Mouse (Mus musculus): Measurements from ENCODE around the gene Erich2. TPM values are rescaled to one million over a fixed set of nuclear protein-coding genes. Genes with fewer than 3 reads are reported as not detected.
"Not testable (repeated sequence)": the region's sequence is repeated elsewhere in the genome, so short reads cannot be mapped to it uniquely, and the experiment has no call there.

Gene Erich2
- total RNA-seq (2015; ENCODE audit: low replicate concordance): not detected in 2 replicates
- total RNA-seq (2017; ENCODE audit: low replicate concordance): not detected in 2 replicates

DNA sequence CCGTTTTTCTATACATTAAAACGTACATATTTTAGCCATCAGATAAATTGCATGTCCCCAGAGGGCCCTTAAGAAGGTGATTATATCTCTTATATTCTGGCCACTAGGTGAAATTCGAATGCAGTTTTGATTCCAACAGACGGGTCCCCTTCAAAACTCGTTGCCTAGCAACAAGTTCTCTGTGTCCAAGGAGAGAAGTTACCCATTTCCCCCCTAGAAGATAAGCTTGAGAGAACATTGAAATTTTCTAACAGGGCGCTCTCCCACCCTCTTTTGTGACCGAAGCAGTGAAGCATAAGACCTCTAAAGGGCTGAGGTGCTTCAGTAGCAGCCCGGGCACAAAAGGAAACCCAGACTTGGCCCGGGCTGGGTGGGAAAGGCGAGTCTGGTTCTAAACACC, at the start of gene Erich2:
TSS of gene Erich2 (plus strand) at position 324 of the 400 bp plus-strand sequence.
- no peak for ATAC-seq (replicated peaks; ENCODE audit: low FRiP score, poor library complexity, severe bottlenecking)

DNA sequence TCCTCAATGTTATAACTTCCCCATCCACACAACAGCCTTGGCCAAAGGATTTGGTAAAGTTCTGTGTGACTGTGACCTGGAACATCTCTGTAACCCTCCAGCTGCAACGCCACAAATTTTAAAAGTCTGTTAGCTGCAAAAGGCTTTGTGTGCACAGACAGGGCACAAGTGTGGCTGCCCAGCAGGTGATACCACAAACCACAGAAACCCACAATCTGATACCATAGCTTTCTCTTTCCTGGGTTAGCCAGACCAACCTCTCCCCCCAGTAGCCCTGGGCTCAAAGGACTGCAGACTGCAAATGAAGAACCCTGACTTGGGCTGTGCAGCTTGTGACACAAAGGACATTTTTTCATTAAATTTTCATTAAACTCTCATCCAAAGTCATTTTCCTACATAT, 45.0 kb upstream of the Erich2 start:
- no peak for ATAC-seq (replicated peaks; ENCODE audit: low FRiP score, poor library complexity, severe bottlenecking)

GRCm38 (mm10) chr2:70471136-70471535, 37.5 kb upstream of the Erich2 start:
- no peak for ATAC-seq (replicated peaks; ENCODE audit: low FRiP score, poor library complexity, severe bottlenecking)

DNA sequence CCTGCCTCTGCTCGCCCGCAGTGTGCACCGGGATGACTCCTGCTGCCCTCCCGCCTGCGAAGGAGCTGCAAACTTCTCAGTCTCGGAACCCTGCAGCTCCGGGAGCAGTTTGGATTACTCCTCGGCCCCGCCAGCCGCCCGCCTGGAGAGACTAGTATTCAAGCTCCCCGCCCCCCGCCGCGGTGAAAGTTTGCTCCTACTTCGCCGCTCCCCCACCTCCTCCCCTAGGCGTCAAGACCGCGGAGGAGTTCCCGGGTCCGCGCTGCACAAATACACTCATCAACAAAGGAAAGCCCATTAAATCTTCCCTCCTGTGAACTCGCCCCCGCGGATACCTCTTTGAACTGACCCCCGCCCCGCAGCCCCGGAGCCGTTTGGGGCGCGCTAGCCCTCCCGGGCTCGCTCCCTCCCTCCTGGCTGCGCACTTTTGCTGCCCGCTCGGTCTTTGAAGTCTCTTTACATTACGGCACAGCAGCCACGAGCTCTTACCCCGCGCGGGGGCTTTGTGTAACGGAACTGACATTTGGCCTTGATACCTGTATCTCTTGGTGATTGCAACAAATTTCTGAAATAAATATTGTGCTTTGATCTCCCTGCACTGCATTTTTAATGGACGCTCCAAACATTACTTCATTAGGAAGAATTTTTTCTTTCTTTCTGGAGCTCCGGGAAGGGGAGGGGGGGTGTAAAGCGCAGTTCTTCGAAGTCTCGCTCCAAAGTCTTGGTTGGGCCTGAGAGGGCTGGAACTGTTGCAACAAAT, 36.6 kb upstream of the Erich2 start:
- no peak for ATAC-seq (replicated peaks; ENCODE audit: low FRiP score, poor library complexity, severe bottlenecking)

DNA sequence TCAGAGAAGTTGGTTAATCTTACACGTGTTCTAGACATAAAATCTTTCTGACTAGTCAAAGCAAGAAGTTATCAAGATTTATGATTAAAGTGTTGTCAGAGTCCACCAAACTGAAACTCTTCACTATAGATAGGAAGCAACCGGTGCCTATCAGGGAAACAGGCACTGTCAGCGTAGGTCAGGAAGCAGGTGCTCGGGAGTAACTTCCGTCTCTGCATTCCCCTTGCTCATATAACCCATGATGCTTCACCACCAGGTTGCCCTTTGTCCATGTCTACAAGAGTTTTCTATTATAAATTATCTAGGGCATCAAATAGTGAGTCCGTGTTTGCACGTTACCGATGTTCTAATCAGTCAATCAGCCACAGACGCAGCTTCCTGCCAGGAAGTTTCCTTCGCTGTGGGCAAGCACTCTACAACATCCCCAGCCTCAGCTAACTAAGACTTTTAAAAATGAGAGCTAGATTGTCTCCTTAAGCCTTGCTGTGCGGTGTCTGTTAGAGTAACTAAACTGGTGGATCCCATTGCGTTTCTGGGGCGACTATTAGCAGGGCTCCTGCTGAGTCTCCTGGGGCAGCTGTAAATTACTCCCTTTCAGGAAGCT, 10.8 kb upstream of the Erich2 start:
- no peak for ATAC-seq (replicated peaks; ENCODE audit: low FRiP score, poor library complexity, severe bottlenecking)

DNA sequence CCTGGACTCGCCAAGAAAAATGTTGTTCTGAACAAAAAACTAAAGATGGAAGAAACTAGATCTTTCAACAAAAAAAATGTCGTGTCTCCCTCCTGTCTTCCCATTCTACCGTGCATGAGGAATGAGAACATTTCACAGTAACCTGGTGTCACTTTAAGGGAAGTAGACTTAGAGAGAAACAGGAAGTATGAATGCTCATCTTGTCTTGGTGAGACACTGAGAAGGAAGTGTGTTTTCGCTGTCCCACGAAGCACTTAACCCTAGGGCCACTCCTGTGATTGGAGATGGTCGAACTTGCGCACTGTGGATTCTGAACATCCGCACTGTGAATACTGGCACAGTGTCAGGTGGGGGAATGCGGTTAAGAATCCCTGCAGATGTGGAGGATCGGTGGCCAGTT, 5.2 kb upstream of the Erich2 start:
- ATAC-seq (replicated peaks; ENCODE audit: low FRiP score, poor library complexity, severe bottlenecking): no peak

DNA sequence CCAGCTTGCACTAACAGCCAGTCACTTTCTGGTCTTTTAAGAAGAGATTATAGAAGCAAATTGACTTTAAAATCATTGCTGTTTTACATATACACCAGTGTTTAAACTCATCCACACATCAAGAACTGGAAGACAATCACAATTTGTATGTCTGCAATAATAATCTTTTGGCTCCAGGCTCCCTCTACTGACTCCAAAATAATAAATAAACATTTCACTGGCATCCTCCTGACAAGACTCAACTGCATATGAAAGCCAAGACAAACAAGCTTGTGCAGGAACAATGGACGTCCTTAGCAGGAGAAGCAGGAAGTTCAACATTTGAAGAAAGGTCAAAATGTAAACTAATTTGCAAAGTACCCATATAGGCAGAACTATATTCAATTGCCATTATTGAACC, 3.4 kb upstream of the Erich2 start:
- ATAC-seq (replicated peaks; ENCODE audit: low FRiP score, poor library complexity, severe bottlenecking): no peak

- no peak for ATAC-seq (replicated peaks; ENCODE audit: low FRiP score, poor library complexity, severe bottlenecking)
Measured at GRCm38 (mm10) chr2:70505896-70506295, 2.7 kb upstream of the Erich2 start.

DNA sequence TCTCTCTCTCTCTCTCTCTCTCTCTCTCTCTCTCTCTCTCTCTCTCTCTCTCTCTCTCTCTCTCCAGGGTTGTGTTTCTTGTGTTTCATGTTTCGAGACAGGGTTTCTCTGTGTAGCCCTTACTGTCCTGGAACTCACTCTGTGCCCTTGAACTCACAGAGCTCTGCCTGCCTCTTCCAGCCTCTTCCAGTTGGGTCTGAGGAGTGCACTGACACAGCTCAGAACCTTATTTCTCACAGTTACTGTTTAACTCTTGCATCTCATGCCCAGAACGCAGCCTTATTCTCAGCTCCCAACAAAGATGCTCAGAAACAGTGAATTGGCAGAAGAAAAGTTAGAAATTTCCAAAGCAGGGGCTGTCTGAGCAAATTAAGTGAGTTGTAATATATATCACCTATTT, 2.2 kb upstream of the Erich2 start:
- no peak for ATAC-seq (replicated peaks; ENCODE audit: low FRiP score, poor library complexity, severe bottlenecking)

GRCm38 (mm10) chr2:70509021-70509632, 508 bp downstream of the Erich2 start:
- no peak for ATAC-seq (replicated peaks; ENCODE audit: low FRiP score, poor library complexity, severe bottlenecking)

DNA sequence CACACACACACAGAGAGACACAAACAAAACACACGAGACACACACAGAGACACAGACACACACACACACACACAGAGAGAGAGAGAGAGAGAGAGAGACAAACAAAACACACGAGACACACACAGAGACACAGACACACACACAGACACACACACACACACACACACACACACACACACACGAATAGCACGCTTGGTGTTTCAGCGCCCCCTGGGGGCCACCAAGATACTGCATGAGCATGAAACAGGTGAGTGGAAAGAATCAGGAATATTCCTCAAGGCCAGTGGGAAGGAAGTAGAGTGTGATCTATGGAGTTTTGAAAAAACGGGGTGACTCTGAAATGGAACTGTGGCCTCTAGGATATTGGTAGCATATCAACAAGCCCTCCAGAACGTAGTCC, 29.7 kb downstream of the Erich2 start:
- not testable (repeated sequence) for ATAC-seq (replicated peaks; ENCODE audit: low FRiP score, poor library complexity, severe bottlenecking)

DNA sequence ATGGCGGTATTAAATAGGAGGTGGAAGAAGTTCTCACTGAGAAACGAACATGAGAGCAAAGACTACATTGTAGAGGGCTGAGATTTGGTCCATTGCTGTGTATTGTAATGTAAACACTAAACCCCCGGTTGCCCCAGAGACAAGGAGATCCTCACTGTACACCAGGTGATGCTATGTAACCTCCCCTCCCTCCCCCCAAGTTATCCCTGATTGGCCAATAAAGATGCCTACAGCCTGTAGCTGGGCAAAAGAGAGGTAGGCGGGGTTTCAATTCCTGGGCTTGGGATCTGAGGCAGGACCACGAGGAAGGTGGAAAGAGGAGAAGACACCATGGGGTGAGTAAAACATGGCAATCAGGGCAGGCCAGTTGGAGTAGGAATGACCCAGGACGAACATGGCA, 42.1 kb downstream of the Erich2 start:
- ATAC-seq (replicated peaks; ENCODE audit: low FRiP score, poor library complexity, severe bottlenecking): no peak

DNA sequence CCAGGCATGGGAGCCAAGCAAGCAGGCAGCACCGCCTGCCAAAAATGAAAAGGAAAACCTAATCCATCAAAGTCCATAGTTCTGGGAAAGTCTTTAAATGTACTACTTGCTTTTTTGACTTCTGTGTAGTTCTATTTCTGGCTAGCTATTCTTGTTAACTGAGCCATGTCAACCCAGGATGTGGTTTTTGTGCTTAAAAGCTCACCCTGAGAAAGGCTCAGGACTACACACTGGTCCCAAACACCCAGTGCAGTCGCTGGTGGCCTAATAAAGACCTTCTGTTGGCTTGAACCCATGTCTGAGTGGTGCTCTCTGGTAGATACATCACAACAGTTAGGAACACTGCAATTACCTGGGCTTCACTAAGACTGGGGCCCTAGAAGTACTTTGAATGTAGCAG, 42.8 kb downstream of the Erich2 start:
- ATAC-seq (replicated peaks; ENCODE audit: low FRiP score, poor library complexity, severe bottlenecking): no peak

DNA sequence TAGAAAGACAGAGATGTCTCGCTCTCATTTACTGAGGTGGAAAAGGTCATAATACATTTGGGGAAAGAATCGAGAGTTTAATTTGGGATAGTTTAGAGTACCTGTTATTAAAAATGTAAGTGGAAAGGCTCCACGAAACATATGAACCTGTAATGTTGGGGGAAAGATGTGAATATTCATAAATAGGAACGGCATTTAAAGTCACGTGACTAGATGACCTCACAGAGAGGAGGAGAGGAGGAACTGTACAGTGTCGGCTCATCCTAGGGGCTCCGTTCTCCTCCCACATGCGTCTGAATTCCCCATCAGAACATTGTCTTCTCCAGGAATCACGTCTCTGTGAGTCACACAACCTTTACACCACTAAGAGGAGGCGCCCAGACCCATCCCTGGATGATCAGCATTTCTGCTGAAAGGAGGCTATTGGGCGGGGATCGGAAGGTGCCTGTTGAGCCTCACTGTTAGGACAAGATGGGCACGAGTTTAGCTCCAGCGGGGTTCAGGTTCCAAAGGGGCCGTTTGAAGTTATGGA, 43.5 kb downstream of the Erich2 start:
- ATAC-seq (replicated peaks; ENCODE audit: low FRiP score, poor library complexity, severe bottlenecking): no peak

- no peak for ATAC-seq (replicated peaks; ENCODE audit: low FRiP score, poor library complexity, severe bottlenecking)
Measured at GRCm38 (mm10) chr2:70552772-70553171, 44.2 kb downstream of the Erich2 start, which contains the start of gene Gad1. Gad1 (plus strand) TSS chr2:70553072.

DNA sequence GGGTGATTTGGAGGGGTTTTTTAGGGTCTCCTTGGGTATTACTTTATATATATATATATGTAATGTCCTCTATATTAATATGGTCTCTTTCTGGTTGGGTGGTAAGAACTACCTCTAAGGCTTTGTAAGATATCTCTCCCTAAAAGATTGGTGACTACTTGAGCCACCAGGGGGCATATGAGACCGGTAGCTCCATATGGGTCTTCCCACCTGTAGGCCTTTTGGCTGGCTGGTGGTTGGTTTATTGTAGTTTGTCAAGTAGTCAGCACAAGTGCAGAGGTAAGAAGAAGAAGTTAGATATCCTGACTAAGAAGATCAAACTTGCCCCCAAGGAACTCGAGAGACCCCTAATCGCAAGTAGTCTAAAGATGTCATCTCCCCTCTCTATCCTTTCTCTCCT, 45.2 kb downstream of the Erich2 start:
- ATAC-seq (replicated peaks; ENCODE audit: low FRiP score, poor library complexity, severe bottlenecking): no peak

- ATAC-seq (replicated peaks; ENCODE audit: low FRiP score, poor library complexity, severe bottlenecking): no peak
Measured at GRCm38 (mm10) chr2:70558112-70558842, 49.7 kb downstream of the Erich2 start.

DNA sequence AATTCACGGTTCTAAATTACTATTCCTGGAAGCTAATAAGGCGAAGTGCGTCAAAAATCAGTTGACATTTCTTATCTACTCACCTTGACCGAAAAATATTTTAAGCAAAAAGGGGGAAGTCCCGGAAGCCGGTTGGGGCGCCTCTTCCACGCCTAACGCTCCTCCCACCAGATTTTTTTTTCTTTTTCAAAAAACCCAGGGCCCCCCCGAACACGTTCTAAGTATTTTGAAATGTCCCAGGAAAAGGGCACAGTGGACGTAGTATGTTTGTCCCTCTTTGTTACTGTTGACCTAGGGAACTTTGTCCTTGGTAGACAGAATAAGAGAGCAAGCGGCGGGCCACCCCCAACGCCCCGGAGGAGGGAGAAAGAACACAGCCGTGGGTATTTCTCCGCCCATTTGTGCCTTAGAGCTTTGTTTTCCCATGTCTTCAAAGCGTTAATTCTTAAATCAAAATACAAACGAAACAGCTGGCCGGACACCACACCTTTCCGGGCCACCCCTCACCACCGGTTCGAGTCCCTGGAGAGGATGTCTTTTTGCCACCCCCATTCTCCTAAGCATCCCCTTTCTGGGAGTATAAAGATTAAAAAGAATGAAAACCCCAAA, 50.3 kb downstream of the Erich2 start:
- ATAC-seq (replicated peaks; ENCODE audit: low FRiP score, poor library complexity, severe bottlenecking): no peak

- no peak for ATAC-seq (replicated peaks; ENCODE audit: low FRiP score, poor library complexity, severe bottlenecking)
Measured at GRCm38 (mm10) chr2:70559520-70559919, 50.9 kb downstream of the Erich2 start.

All from erythroid progenitor cell, adult 5-6 weeks (primary cell).